Mouse (Mus musculus) liver, embryonic 16.5 days (tissue): ENCODE measurements at regions not wholly inside any gene's neighbourhood (a gene's known extent, or its start where the extent isn't known, plus 50 kb on each side); places are given as distances from the start of the nearest gene placed in this dataset.

ENCODE experiments used
- ATAC-seq: fragments of 200-750 bp; cut with Nextera tagmentation; 2 replicates; pipeline ENCODE4 v1.8.0; 2017; ENCODE audit warnings: low read depth, mild to moderate bottlenecking, moderate number of reproducible peaks, moderate library complexity
- H3K27ac ChIP-seq: fragments of 300-500 bp; sonication (generic); 2 replicates; pipeline ENCODE4 v1.5.1; 2014; ENCODE audit warnings: mild to moderate bottlenecking, low read length
- H3K27me3 ChIP-seq: fragments of 300-500 bp; sonication (generic); 2 replicates; pipeline ENCODE4 v1.6.1; 2014; ENCODE audit warnings: low read depth, low read length, mixed read lengths; ENCODE audit not compliant: control insufficient read depth, insufficient read depth
- H3K36me3 ChIP-seq: fragments of 300-500 bp; sonication (generic); 2 replicates; pipeline ENCODE4 v1.6.1; 2014; ENCODE audit warnings: mild to moderate bottlenecking; ENCODE audit not compliant: control insufficient read depth, insufficient read depth
- H3K4me1 ChIP-seq: fragments of 300-500 bp; sonication (generic); 2 replicates; pipeline ENCODE4 v1.6.1; 2014; ENCODE audit warnings: low read depth, low read length, mixed read lengths; ENCODE audit not compliant: control insufficient read depth
- H3K4me2 ChIP-seq: fragments of 300-500 bp; sonication (generic); 2 replicates; pipeline ENCODE4 v1.6.1; 2014; ENCODE audit warnings: low read depth, low read length, mixed read lengths
- H3K4me3 ChIP-seq: fragments of 300-500 bp; sonication (generic); 2 replicates; pipeline ENCODE4 v1.5.1; 2014; ENCODE audit warnings: low read depth, mild to moderate bottlenecking, low read length
- H3K9ac ChIP-seq: fragments of 300-500 bp; sonication (generic); 2 replicates; pipeline ENCODE4 v1.6.1; 2014; ENCODE audit warnings: low read depth, low read length
- H3K9me3 ChIP-seq: fragments of 300-500 bp; sonication (generic); replicated peaks from 2 replicates; pipeline ENCODE4 v1.6.1; 2016; ENCODE audit warnings: low read length; ENCODE audit not compliant: control insufficient read depth
- WGBS: fragments of 180-500 bp; shearing (Covaris S2); extraction: QIAGEN DNeasy Blood & Tissue Kit; methylation state at CpG from one replicate; pipeline ENCODE4 v1.1.7; 2014; ENCODE audit not compliant: insufficient replicate concordance; 5-methylcytosine and 5-hydroxymethylcytosine counted together

GRCm38 (mm10) chr8:92055590-92055989 lies 253.7 kb upstream of the Irx3 start:
- 17% methylated on average over 4 of the region's 4 CpGs for WGBS
- Histone ChIP-seq H3K27me3 (no peaks in the 10 kb centered on the region), H3K4me2 (no peak overlapping the region), H3K36me3 (no peaks in the 10 kb centered on the region), H3K9ac (no peak overlapping the region), H3K4me1 (no peaks in the 10 kb centered on the region), H3K4me3 (no peak overlapping the region), H3K27ac (no peak overlapping the region), H3K9me3 (no peaks in the 10 kb centered on the region)
- ATAC-seq = no peak

- no peak overlapping the region for H3K4me3 ChIP-seq
- H3K27ac ChIP-seq = no peak overlapping the region
- H3K27me3 ChIP-seq = no peaks in the 10 kb centered on the region
- WGBS = 29% methylated on average over 3 of the region's 3 CpGs
- no peaks in the 10 kb centered on the region for H3K36me3 ChIP-seq
- H3K9ac ChIP-seq = no peak overlapping the region
- H3K4me2 ChIP-seq = no peak overlapping the region
- no peak for ATAC-seq
- no peaks in the 10 kb centered on the region for H3K9me3 ChIP-seq
- no peaks in the 10 kb centered on the region for H3K4me1 ChIP-seq
These were observed 242.8 kb upstream of the Irx3 start for GRCm38 (mm10) chr8:92044695-92045094.

- Histone ChIP-seq H3K36me3 (no peaks in the 10 kb centered on the region), H3K4me3 (no peak overlapping the region), H3K4me1 (no peaks in the 10 kb centered on the region), H3K9ac (no peak overlapping the region), H3K4me2 (no peak overlapping the region), H3K27ac (no peak overlapping the region), H3K27me3 (no peaks in the 10 kb centered on the region), H3K9me3 (no peaks in the 10 kb centered on the region)
- WGBS = 27% methylated on average over 6 of the region's 6 CpGs
- no peak for ATAC-seq
These were observed 241.1 kb upstream of the Irx3 start for GRCm38 (mm10) chr8:92042951-92043350.

DNA sequence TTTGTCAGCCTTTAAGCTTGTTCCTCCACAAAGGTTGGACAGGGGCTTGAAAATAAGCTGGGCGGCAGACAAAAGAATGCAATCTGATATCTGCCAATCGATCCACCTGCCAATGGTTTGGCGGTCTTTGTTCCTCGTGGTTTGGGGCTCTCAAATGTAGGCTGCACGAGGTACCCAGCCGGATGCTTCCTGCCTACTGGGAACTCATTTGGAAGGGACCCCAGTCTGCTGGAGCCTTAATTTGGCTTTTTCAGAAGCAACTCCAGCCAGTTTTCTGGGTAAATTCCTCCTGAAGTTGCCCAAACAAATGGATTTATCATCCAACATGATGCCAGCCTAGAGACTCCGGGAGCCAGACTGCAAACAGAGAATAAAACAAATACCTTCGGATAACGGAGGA lies 228.1 kb upstream of the Irx3 start:
- H3K9me3 ChIP-seq = no peaks in the 10 kb centered on the region
- H3K4me1 ChIP-seq = peaks cover 13% of the 10 kb centered on the region
- no peak for ATAC-seq
- H3K27me3 ChIP-seq = no peaks in the 10 kb centered on the region
- H3K4me3 ChIP-seq = no peak overlapping the region
- no peak overlapping the region for H3K9ac ChIP-seq
- no peak overlapping the region for H3K27ac ChIP-seq
- H3K36me3 ChIP-seq = no peaks in the 10 kb centered on the region
- H3K4me2 ChIP-seq = no peak overlapping the region
- WGBS = 47% methylated on average over 9 of the region's 9 CpGs

DNA sequence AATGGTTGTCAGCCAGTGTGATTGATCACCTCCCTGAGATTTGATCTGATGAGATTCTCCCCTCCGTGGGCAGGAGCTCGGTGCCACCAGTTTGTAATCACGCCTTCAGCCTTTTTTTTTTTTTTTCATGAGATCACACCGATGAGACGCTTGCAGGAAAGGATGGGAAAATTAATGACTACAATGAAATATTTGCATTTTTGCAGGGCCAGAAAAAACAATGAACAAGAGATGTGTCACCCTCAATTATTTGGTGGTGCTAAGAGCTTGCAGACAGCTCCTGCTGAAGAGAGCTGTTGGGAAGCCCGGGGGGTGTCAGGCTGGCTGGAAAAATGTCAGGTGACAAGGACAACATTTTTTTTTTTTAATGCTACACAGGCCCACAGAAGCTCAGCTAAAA lies 227.6 kb upstream of the Irx3 start:
- Histone ChIP-seq H3K36me3 (no peaks in the 10 kb centered on the region), H3K4me2 (no peak overlapping the region)
- WGBS = 41% methylated on average over 6 of the region's 6 CpGs

DNA sequence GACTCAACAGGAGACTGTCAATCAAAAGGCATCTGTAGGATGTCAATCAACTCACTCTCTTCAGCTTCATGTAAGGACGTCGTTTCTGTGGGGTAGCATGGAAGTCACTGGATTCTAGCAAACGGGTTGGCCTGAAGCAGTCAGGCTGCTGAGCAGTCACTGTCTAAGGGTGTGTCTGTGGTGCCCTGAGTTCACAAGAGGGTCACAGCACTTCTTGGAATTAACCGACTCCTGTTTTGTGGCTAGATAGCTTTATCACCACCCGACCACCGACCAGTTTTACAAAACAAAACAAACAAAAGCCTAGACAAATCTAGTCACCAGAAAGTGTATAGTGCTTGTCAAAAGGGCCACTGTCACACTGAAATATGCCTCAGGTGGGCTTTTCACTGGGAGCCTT lies 226.4 kb upstream of the Irx3 start:
- H3K27me3 ChIP-seq = peaks cover 3% of the 10 kb centered on the region; the same call in 1 of the 2 replicates
- peaks cover 13% of the 10 kb centered on the region for H3K4me1 ChIP-seq
- ATAC-seq = peak; percentile 54
- H3K36me3 ChIP-seq = no peaks in the 10 kb centered on the region
- no peaks in the 10 kb centered on the region for H3K9me3 ChIP-seq
- WGBS = 5% methylated on average over 6 of the region's 6 CpGs
- H3K4me3 ChIP-seq = no peak overlapping the region
- H3K4me2 ChIP-seq = no peak overlapping the region
- H3K27ac ChIP-seq = no peak overlapping the region
- H3K9ac ChIP-seq = no peak overlapping the region

More for the DNA sequence above, 227.6 kb upstream of the Irx3 start:
- H3K4me3 ChIP-seq = no peak overlapping the region
- no peaks in the 10 kb centered on the region for H3K27me3 ChIP-seq
- no peaks in the 10 kb centered on the region for H3K9me3 ChIP-seq
- no peak overlapping the region for H3K9ac ChIP-seq
- peaks cover 13% of the 10 kb centered on the region for H3K4me1 ChIP-seq
- no peak overlapping the region for H3K27ac ChIP-seq
- ATAC-seq = no peak

DNA sequence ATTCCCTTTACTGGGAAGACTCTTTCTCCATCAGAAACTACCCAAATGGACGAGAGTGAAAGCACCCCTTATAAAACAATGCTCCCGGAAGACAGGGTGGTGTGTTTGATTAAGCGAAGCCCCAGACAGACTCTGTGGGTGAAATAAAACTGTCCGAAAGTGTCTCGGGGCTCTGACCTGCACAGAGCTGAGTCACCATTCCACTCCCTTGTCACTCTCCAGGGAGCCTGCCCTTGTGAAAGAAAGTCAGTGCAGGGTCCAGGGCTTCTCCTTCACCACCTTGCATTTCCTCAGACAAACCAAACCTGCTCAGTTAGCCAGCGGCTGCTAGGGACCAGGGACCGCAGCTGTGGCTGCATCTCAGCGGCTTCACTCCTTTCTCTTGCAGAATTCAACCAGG lies 222.3 kb upstream of the Irx3 start:
- WGBS = 16% methylated on average over 8 of the region's 8 CpGs
- no peak for ATAC-seq
- Histone ChIP-seq H3K4me1 (peaks cover 17% of the 10 kb centered on the region), H3K9ac (no peak overlapping the region), H3K4me2 (no peak overlapping the region), H3K27me3 (peaks cover 3% of the 10 kb centered on the region; the same call in 1 of the 2 replicates), H3K9me3 (no peaks in the 10 kb centered on the region), H3K36me3 (no peaks in the 10 kb centered on the region), H3K4me3 (no peak overlapping the region), H3K27ac (no peak overlapping the region)

DNA sequence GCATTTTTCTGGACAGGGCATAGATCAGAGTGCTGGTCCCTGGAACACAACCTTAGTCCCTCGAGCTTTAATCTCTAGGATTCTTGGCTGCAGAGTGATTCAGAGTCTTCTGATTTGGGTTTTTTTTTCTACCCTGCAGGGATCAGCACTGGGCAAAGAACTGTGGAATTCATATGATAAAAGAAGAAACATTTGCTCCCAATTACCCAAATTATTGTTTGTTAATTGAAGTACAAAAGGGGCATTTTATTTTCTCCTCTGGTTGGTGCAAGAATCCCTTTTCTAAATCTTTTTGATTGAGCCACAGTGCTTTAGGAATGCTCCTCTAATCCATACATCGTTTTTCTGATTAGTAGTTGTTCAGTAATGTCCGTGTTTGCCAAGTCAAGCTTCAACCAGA lies 219.7 kb upstream of the Irx3 start:
- Histone ChIP-seq H3K27ac (no peak overlapping the region), H3K27me3 (peaks cover 3% of the 10 kb centered on the region; the same call in 1 of the 2 replicates), H3K36me3 (no peaks in the 10 kb centered on the region), H3K9ac (no peak overlapping the region), H3K4me1 (peaks cover 7% of the 10 kb centered on the region), H3K4me3 (no peak overlapping the region), H3K9me3 (no peaks in the 10 kb centered on the region), H3K4me2 (no peak overlapping the region)
- ATAC-seq = no peak
- WGBS = 53% methylated on average over 3 of the region's 3 CpGs

DNA sequence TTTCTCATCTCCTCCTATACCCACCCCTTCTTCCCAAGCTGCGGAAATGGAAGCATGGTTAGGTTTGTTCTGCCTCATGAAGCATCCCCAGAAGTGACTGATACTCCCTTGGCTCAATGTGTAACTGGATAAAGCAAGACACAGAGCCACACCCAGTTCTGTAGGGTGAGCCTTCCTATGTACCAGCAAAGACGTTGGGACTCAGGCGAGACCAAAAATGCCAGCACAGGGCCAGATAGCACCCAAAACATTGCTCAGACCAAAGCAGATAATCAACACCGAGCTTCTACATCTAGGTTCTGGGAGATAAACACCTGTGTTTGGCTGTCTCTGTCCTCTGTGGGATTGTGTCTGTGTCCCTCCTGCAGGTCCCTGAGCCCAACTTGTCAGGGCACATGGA lies 212.8 kb upstream of the Irx3 start:
- no peak overlapping the region for H3K27ac ChIP-seq
- H3K4me1 ChIP-seq = peaks cover 11% of the 10 kb centered on the region
- 31% methylated on average over 4 of the region's 4 CpGs for WGBS
- no peaks in the 10 kb centered on the region for H3K27me3 ChIP-seq
- ATAC-seq = peak; percentile 88
- H3K9ac ChIP-seq = no peak overlapping the region
- H3K4me2 ChIP-seq = no peak overlapping the region
- no peaks in the 10 kb centered on the region for H3K36me3 ChIP-seq
- no peaks in the 10 kb centered on the region for H3K9me3 ChIP-seq
- no peak overlapping the region for H3K4me3 ChIP-seq

DNA sequence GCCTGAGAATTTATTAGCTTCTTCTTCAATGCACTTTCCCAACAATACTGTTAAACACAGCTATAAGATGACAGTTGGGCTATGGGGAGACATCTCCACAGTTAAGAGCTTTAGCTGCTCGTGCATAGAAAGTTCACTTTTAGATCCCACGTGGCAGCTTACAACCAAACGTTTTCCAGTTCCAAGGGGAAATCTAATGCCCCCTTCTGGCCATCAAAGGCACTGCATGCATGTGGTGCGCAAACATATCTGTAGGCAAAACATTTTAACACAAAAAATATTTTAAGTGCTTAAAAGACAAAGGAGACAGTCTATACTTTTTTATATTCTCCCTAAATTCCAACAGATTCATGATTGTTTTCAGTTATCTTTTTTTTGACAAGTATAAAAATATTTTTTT lies 211.3 kb upstream of the Irx3 start:
- no peak overlapping the region for H3K27ac ChIP-seq
- no peaks in the 10 kb centered on the region for H3K36me3 ChIP-seq
- peaks cover 11% of the 10 kb centered on the region for H3K4me1 ChIP-seq
- H3K27me3 ChIP-seq = no peaks in the 10 kb centered on the region
- no peak overlapping the region for H3K4me2 ChIP-seq
- 48% methylated on average over 4 of the region's 4 CpGs for WGBS
- ATAC-seq = no peak
- no peak overlapping the region for H3K4me3 ChIP-seq
- no peak overlapping the region for H3K9ac ChIP-seq
- no peaks in the 10 kb centered on the region for H3K9me3 ChIP-seq
